In the genomic region with DNA sequence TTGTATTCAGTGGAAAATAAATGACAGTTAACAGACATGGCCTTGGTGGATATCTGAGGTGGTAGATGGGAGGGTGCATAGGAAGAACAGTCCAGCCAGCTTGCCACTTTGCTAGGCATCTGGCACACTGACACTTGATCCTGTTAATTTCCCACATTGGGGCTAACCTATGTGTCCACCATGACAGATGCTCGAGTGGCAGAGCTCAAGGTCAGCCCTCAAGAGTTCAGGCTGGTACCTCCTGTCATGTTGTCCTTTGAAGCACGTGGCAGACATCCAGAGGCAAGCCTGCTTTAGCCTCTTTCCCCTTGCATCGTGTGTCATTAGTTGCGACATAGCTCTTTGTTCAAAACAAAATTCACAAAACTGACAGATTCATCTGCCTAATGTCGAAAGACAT, we compare ENCODE assay signal across 14 mouse cellular contexts.
DNase-seq lines count a peak whose midpoint lies in the region; ATAC-seq and TF ChIP-seq lines count a peak whose summit lies in the region.
"Had no signal": no experiment of that assay in that cellular context is flagged by ENCODE, and none has a peak within 500 bp of the region (broad histone marks: within the 10 kb centered on the region; RNA-seq: fewer than 3 reads in every experiment).

No protein-coding gene starts in this region.

- ATAC-seq in frontal cortex, adult (ENCODE audit: low TSS enrichment): no peak

- TF ChIP-seq POLR2A in liver, adult 2 months (IDR thresholded peaks at IDR 0.05; ENCODE audit: extremely low read depth, insufficient read depth, low read length): no peak

- TF ChIP-seq CTCF in liver, adult 2 months (IDR thresholded peaks at IDR 0.05; ENCODE audit: low read depth, low read length): no peak

- H3K9ac ChIP-seq in liver, adult 2 months (ENCODE audit: low read depth, low read length): no peak overlapping the region
- H3K9ac ChIP-seq: lung, embryonic 15.5 days; neural tube, embryonic 12.5 days had no signal

- peak; percentile 12 for DNase-seq in liver, adult 2 months (ENCODE audit: extremely low read depth, low read depth, low spot score)
- no peak for DNase-seq in liver
- DNase-seq in adrenal gland, postnatal 36 days: peak; percentile 56 to 67
- peak; percentile 14 for DNase-seq in hindbrain, embryonic 10.5 days (ENCODE audit: low spot score)
- DNase-seq in retina, adult 2 months (ENCODE audit: low read depth, low spot score): peak; percentile 13
- no peak for DNase-seq in frontal cortex, postnatal 36 days (ENCODE audit: low spot score in 2 of 2)
- DNase-seq in layer of hippocampus, adult 8-10 months (ENCODE audit: low spot score in 2 of 2): no peak
- DNase-seq: gastrocnemius, postnatal 36 days; heart, postnatal 10 days; right cerebral cortex, postnatal 14 days had no signal

- no peak overlapping the region for H3K27ac ChIP-seq in liver, adult 2 months (replicated peaks; ENCODE audit: insufficient read depth, low read depth, low read length)
- H3K27ac ChIP-seq in hindbrain, embryonic 10.5 days: no peak overlapping the region
- H3K27ac ChIP-seq: lung, embryonic 15.5 days; neural tube, embryonic 12.5 days had no signal

- no peaks in the 10 kb centered on the region for H3K9me3 ChIP-seq in hindbrain, embryonic 10.5 days
- H3K9me3 ChIP-seq: lung, embryonic 15.5 days; megakaryocyte, embryonic 14.5 days; neural tube, embryonic 12.5 days had no signal

- no peaks in the 10 kb centered on the region for H3K79me2 ChIP-seq in liver, adult 2 months (ENCODE audit: control insufficient read depth, insufficient read depth, low read length)

- H3K27me3 ChIP-seq in liver, adult 2 months (ENCODE audit: control insufficient read depth, insufficient read depth, low read length): no peaks in the 10 kb centered on the region
- H3K27me3 ChIP-seq in hindbrain, embryonic 10.5 days (ENCODE audit: insufficient read depth, poor library complexity, severe bottlenecking): no peaks in the 10 kb centered on the region
- H3K27me3 ChIP-seq: lung, embryonic 15.5 days; megakaryocyte, embryonic 14.5 days; neural tube, embryonic 12.5 days had no signal

- no peak overlapping the region for H3K4me3 ChIP-seq in liver, adult 2 months (ENCODE audit: insufficient read depth, low read depth, low read length)
- H3K4me3 ChIP-seq in hindbrain, embryonic 10.5 days: no peak overlapping the region
- H3K4me3 ChIP-seq: lung, embryonic 15.5 days; megakaryocyte, embryonic 14.5 days; neural tube, embryonic 12.5 days had no signal

- no peaks in the 10 kb centered on the region for H3K4me1 ChIP-seq in liver, adult 2 months (ENCODE audit: control insufficient read depth, insufficient read depth, low read length)
- H3K4me1 ChIP-seq in hindbrain, embryonic 10.5 days (replicated peaks): no peaks in the 10 kb centered on the region
- H3K4me1 ChIP-seq: lung, embryonic 15.5 days; megakaryocyte, embryonic 14.5 days; neural tube, embryonic 12.5 days had no signal

- WGBS in liver, adult 2 months: 32% methylated on average over 5 of the region's 5 CpGs
- 73% methylated on average over 5 of the region's 5 CpGs for WGBS in hindbrain, embryonic 10.5 days

- no peaks in the 10 kb centered on the region for H3K36me3 ChIP-seq in liver, adult 2 months (ENCODE audit: control insufficient read depth, insufficient read depth, low read length)
- H3K36me3 ChIP-seq in hindbrain, embryonic 10.5 days: no peaks in the 10 kb centered on the region
- H3K36me3 ChIP-seq: lung, embryonic 15.5 days; neural tube, embryonic 12.5 days had no signal

Comparison
In these comparisons a context has a peak if more than half of its experiments do, and no peak if none do; other contexts are left out.
1. DNase-seq: peak in liver, adult 2 months (single experiment), adrenal gland, postnatal 36 days (2 of 2), hindbrain, embryonic 10.5 days (single experiment) and retina, adult 2 months (single experiment); none in liver (single experiment), frontal cortex, postnatal 36 days (0 of 2) and layer of hippocampus, adult 8-10 months (0 of 2).